Mouse (Mus musculus) gastrocnemius, postnatal 4 days (tissue): ENCODE measurements around the gene Wdr31. TPM values are rescaled to one million over a fixed set of nuclear protein-coding genes. Genes with fewer than 3 reads are reported as not detected.
A peak's percentile ranks its signal among the peaks of the same experiment; 100 is the strongest.

Experiments
- DNase-seq, 2 experiments: peaks; one replicate each; pipeline ENCODE4 v3.0.0; 2021 to 2022; ENCODE audit warnings: low spot score in 2 of 2, mixed read lengths in 2 of 2
- total RNA-seq, 2 experiments: library from RNA; stranded (reverse); gene quantifications; 2 replicates each; pipeline ENCODE4 v1.2.3; 2021

Wdr31 gene
- total RNA-seq, 2 experiments from 2014 or later, result 0.91 to 1.1 TPM

GRCm38 (mm10) chr4:62440986-62441385 lies 29.7 kb downstream of the Wdr31 start:
- no peak for DNase-seq

- no peak for DNase-seq
Observed at GRCm38 (mm10) chr4:62440544-62440943, 30.2 kb downstream of the Wdr31 start.

- no peak for DNase-seq
Observed at GRCm38 (mm10) chr4:62439793-62440192, 30.9 kb downstream of the Wdr31 start.

- DNase-seq, result no peak
Observed at GRCm38 (mm10) chr4:62437871-62438270, 32.8 kb downstream of the Wdr31 start.

GRCm38 (mm10) chr4:62437256-62437778 lies 33.4 kb downstream of the Wdr31 start:
- no peak for DNase-seq

- DNase-seq, result no peak
Observed at GRCm38 (mm10) chr4:62435081-62435480, 35.6 kb downstream of the Wdr31 start, which contains the start of gene Rnf183. Gene Rnf183 (minus strand): TSS chr4:62435252.

- no peak for DNase-seq
Observed at GRCm38 (mm10) chr4:62433939-62434870, 36.5 kb downstream of the Wdr31 start.

GRCm38 (mm10) chr4:62431522-62431921 lies 39.2 kb downstream of the Wdr31 start:
- DNase-seq, result no peak

GRCm38 (mm10) chr4:62430678-62431077 lies 40.0 kb downstream of the Wdr31 start:
- no peak for DNase-seq

- DNase-seq, result no peak
Observed at GRCm38 (mm10) chr4:62429616-62430015, 41.1 kb downstream of the Wdr31 start.

- DNase-seq, result no peak
Observed at GRCm38 (mm10) chr4:62427978-62428758, 42.5 kb downstream of the Wdr31 start.

GRCm38 (mm10) chr4:62425891-62426290 lies 44.8 kb downstream of the Wdr31 start:
- DNase-seq, result no peak

- DNase-seq, result no peak
Observed at GRCm38 (mm10) chr4:62419091-62419490, 51.6 kb downstream of the Wdr31 start.

GRCm38 (mm10) chr4:62418448-62418847 lies 52.2 kb downstream of the Wdr31 start:
- no peak for DNase-seq

- DNase-seq, result no peak
Observed at GRCm38 (mm10) chr4:62411606-62412005, 59.1 kb downstream of the Wdr31 start.

GRCm38 (mm10) chr4:62410325-62410724 lies 60.4 kb downstream of the Wdr31 start:
- no peak for DNase-seq

GRCm38 (mm10) chr4:62409615-62410014 lies 61.1 kb downstream of the Wdr31 start:
- no peak for DNase-seq

- peak; percentile 85 to 97 for DNase-seq
Observed at GRCm38 (mm10) chr4:62408601-62409282, 62.0 kb downstream of the Wdr31 start, which contains the start of the genes Cdc26 and Prpf4. Gene Cdc26 (minus strand): TSS chr4:62408642. Gene Prpf4 (plus strand): TSS chr4:62408797.

GRCm38 (mm10) chr4:62407730-62408582 lies 62.7 kb downstream of the Wdr31 start:
- DNase-seq, result peak in 1 of 2 experiments; percentile 51

GRCm38 (mm10) chr4:62406133-62406532 lies 64.6 kb downstream of the Wdr31 start:
- no peak for DNase-seq
